Mouse (Mus musculus): Measurements from ENCODE around the gene Dhx58.
A peak's percentile ranks its signal among the peaks of the same experiment; 100 is the strongest.
"Not testable (repeated sequence)": the region's sequence is repeated elsewhere in the genome, so short reads cannot be mapped to it uniquely, and the experiment has no call there.

Dhx58 gene

GRCm38 (mm10) chr11:100702081-100702851, 1.8 kb downstream of the Dhx58 start:
- DNase-seq (ENCODE audit: low spot score in 2 of 2): peak; percentile 42 to 62

GRCm38 (mm10) chr11:100701301-100701700, 2.8 kb downstream of the Dhx58 start:
- DNase-seq (ENCODE audit: low spot score in 2 of 2): peak; percentile 65 to 68

GRCm38 (mm10) chr11:100700710-100701109, 3.4 kb downstream of the Dhx58 start:
- DNase-seq (ENCODE audit: low spot score in 2 of 2): no peak

DNA sequence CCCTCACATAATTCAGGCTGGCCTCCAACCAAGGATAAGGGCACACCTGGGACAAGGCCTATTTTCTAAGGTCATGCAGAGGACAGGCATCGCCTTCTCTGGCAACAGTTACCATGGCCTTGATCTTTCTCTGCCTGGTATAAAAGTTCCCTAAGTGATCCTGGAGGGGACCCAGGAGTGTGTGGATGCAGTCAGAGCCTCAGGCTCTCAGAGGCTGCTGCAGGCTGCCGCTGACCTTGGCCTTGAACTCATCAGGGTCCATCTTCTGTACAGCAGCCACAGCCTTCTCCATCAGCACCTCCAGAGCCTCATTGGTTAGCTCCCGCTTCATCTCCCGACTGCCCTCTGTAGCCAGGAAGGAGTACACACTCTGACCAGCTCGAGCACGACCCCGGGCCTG, 6.2 kb downstream of the Dhx58 start:
- DNase-seq (ENCODE audit: low spot score in 2 of 2): no peak

DNA sequence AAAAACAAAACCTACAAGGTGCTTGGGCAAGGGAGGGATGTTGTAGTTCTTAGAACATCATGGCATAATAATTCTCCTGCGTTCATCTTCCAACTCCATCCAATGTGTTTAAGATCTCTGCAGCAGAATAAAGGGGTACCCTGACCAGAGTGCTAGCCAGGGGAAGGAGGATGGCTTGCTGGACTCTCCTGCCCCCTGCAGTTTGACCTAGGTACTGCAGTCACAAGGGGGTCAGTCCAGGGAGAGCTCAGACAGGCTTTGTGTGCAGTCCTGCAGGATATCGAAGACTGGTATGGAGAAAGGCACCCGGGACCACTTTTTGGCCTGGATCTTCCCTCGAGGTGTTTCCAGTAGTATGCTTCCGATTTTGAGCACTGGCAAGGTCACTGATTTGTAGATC, 9.1 kb downstream of the Dhx58 start:
- peak; percentile 56 to 77 for DNase-seq (ENCODE audit: low spot score in 2 of 2)

DNA sequence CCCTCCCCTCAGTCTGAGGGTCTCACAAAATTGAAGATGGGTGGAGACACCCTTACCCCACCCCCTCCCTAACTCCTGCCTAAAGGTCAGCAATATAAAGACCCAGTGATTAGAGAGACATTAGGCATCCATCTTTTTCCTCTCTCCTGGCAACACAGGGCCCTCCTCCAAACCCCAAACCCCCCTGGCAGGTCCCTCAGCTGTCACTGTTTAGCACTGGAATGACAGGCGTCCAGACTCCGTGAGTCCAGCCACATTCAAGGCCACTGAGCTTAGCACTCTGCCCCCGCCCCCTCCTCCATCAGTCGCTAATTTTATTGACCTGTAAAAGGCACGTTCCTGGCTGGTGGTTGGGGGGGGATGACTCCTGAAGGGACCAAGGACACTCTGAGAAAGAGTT, 10.9 kb downstream of the Dhx58 start:
- no peak for DNase-seq (ENCODE audit: low spot score in 2 of 2)

DNA sequence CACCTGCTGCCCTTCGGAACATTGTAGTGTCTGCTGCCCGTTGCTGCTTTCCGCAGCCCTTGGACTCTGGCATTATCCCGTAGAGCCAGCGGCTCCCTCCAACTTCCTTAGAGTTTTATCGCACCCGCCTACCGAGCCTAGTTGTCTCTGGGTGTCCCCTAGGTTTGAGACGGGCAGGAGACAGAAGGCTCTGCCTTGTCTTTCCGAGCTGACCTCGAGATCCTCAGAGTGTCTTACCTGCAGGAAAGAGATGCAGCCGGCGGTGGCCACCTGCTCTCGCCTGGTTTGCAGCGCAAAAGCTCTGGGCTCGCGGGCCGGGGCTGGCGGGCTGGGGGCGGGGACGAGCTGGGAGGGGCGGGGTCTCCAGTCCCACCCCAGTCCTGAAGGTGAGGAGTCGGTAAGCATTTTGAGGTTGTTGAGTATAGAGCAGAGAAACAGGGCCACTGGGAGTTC, 11.9 kb downstream of the Dhx58 start, which contains the start of gene Zfp385c:
Zfp385c (minus strand) TSS at position 292 of the 453 bp plus-strand sequence.
- DNase-seq (ENCODE audit: low spot score in 2 of 2): no peak

- DNase-seq (ENCODE audit: low spot score in 2 of 2): no peak
These were observed 13.7 kb downstream of the Dhx58 start for GRCm38 (mm10) chr11:100690389-100690788.

- no peak for DNase-seq (ENCODE audit: low spot score in 2 of 2)
These were observed 15.6 kb downstream of the Dhx58 start for GRCm38 (mm10) chr11:100688443-100688842.

- no peak for DNase-seq (ENCODE audit: low spot score in 2 of 2)
These were observed 16.8 kb downstream of the Dhx58 start for GRCm38 (mm10) chr11:100687265-100687664.

DNA sequence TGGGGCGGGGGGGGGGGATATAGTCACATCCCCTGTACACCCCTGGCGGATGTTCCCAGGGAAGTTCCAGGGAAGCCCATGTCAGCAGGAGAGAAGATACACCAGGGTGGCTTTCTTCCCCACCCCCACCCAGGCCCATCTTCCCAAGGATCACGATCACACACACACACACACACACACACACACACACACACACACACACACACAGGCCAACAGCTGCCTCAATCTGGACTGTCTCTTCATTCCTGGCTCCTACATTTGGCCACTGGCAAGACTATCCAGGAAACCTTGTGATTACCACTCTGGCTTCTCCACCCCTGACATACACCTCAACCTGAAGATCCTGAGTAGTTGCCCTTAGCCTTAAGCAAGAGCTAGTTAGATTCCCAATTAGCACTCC, 18.7 kb downstream of the Dhx58 start:
- no peak for DNase-seq (ENCODE audit: low spot score in 2 of 2)

GRCm38 (mm10) chr11:100684084-100684483, 20.0 kb downstream of the Dhx58 start:
- DNase-seq (ENCODE audit: low spot score in 2 of 2): no peak

GRCm38 (mm10) chr11:100682526-100682925, 21.5 kb downstream of the Dhx58 start:
- no peak for DNase-seq (ENCODE audit: low spot score in 2 of 2)

- DNase-seq (ENCODE audit: low spot score in 2 of 2): no peak
These were observed 22.2 kb downstream of the Dhx58 start for GRCm38 (mm10) chr11:100681826-100682225.

DNA sequence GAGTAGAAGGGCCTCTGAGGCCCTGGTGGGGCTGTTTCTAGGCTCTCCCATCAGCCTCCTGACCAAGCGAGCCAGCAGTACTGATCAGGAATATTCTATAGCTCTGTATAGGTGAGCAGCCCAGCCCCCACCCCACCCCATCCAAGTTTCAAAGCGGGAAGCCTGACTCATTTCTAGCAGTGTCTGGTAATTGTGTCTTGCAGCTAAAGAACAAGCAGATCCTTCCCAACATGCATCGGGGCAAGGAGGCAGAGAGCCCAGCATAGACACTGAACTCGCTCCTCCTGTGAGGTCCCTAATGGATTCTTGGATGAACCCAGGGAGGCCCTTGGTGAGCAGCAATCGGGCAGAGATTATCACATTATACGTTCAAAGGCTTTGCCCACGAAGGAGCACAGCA, 26.3 kb downstream of the Dhx58 start:
- no peak for DNase-seq (ENCODE audit: low spot score in 2 of 2)

GRCm38 (mm10) chr11:100673169-100673568, 30.9 kb downstream of the Dhx58 start:
- no peak for DNase-seq (ENCODE audit: low spot score in 2 of 2)

DNA sequence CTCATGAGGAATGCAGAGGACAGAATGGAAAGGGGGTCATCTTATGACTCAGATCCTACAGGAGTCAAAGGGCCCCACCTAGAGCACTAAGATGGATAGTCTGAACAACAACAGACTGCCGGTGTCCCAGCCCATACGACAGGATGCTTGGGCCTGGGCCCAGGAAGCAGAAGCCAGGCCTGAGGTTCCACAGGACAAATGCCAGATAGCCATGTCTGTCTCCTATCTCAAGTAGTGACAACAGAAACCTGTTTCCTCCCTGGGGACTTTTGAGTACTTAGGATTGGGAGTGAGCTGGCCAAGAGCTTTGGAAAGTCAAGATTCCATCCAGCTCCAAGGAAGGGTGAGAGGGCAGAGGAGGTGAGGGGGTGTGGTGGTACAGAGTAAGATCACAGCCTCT, 32.1 kb downstream of the Dhx58 start:
- no peak for DNase-seq (ENCODE audit: low spot score in 2 of 2)

GRCm38 (mm10) chr11:100671049-100671448, 33.0 kb downstream of the Dhx58 start:
- DNase-seq (ENCODE audit: low spot score in 2 of 2): no peak

DNA sequence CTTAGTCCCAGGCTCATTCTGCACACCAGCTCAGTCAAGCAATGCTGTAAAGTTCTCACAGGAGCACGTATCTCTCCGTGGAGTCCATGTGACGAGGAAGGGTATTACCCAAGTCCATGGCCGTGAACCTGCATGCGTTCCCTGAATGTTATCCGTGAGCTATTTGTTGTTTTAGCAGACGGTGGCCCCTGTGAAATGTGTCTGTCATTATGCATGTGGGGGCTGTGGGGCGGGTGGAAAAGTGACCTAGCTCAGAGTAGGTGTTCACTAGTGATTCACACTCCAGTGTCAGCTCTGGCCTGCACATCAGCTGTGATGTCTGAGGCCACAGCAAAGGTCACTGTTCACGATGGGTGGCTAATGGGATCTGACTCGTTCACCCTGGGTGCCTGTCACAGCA, 44.3 kb downstream of the Dhx58 start:
- no peak for DNase-seq (ENCODE audit: low spot score in 2 of 2)

DNA sequence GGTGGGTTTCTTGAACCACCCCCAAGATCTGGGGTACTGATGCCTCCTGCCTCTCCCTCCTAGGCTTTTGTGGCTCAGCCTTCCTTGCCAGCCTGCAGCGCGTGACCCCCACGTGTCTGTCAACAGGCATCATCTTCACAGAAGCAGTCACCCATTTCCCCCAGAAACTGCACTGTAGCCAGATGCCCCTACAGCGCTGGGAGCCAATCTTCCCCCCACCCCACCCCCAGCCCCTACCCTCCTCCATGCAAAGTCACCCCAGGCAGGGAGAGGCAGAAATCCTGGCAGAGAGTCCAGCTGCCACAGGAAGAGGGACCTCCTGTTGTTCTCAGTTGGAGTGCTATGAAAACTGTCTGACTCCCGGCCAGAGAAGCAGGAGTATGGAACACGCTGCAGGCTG, 47.6 kb downstream of the Dhx58 start:
- DNase-seq (ENCODE audit: low spot score in 2 of 2): no peak

DNA sequence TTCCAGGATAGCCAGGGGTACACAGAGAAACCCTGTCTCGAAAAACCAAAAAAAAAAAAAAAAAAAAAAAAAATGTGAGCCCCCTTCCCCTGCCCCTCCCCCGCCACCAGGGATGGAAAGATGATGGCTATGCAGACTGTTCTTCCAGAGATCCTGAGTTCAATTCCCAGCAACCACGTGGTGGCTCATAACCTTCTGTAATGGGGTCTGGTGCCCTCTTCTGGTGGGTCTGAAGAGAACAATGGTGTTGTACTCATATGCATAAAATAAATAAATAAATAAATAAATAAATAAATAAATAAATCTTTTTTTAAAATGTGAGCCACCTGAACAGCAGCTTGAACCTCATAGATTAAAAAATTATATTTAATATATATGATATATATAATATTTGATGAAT, 48.5 kb downstream of the Dhx58 start:
- DNase-seq (ENCODE audit: low spot score in 2 of 2): not testable (repeated sequence)

- DNase-seq (ENCODE audit: low spot score in 2 of 2): no peak
These were observed 52.3 kb downstream of the Dhx58 start for GRCm38 (mm10) chr11:100651748-100652147.

DNA sequence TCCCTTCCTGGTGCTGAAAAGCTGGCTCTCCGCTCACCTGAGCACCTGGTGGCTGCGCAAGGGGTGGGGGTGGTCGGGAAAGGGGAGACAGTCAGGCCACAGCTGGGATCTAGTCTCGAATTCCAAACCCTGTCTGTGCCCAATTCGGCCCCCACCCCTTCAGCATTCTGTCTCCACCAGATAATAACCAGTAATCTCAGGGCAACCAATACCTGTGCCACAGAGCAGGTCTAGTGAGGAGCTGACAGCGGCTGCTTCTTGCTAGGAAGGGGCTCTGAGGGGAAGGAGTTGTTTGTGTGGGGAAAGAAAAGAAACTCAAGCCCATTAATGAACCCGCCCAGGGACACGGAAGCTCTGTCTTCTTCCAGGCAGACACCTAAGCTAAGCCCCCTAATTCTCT, 52.9 kb downstream of the Dhx58 start:
- DNase-seq (ENCODE audit: low spot score in 2 of 2): no peak

DNA sequence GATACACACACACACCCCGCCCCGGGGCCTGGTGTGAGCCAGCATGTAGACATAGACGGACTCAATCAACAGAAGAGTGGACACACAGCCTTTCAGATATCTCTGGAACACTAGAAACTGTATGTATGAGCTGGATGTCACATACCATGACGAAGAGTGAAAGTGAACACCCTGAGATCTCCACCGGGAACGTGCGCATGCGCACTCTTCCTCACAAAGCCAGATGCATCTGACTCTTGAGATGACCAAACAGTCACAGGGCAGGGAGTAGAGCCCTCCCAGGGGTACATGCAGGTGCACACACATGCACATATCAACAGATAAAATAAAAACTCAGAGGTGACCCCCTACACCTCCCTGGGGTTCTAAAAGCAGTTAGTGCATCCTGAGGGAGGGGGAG, 55.7 kb downstream of the Dhx58 start:
- DNase-seq (ENCODE audit: low spot score in 2 of 2): no peak

Measured in spleen, postnatal 14 days (tissue).